Mouse (Mus musculus) testis, adult 2 months (tissue): ENCODE data around the gene Yipf3.

Experiments used
- CTCF ChIP-seq: fragments of 200-500 bp; IDR thresholded peaks from 2 replicates; pipeline ENCODE4 v1.5.1; 2012; ENCODE audit warnings: low read depth, mild to moderate bottlenecking, inconsistent platforms, low read length, moderate library complexity; ENCODE audit not compliant: control insufficient read depth, insufficient read depth, insufficient replicate concordance
- POLR2A ChIP-seq: fragments of 200-500 bp; IDR thresholded peaks from 2 replicates; pipeline ENCODE4 v1.6.1; 2012; ENCODE audit warnings: low read depth, mild to moderate bottlenecking, inconsistent platforms, low read length, moderate library complexity; ENCODE audit not compliant: control insufficient read depth

DNA sequence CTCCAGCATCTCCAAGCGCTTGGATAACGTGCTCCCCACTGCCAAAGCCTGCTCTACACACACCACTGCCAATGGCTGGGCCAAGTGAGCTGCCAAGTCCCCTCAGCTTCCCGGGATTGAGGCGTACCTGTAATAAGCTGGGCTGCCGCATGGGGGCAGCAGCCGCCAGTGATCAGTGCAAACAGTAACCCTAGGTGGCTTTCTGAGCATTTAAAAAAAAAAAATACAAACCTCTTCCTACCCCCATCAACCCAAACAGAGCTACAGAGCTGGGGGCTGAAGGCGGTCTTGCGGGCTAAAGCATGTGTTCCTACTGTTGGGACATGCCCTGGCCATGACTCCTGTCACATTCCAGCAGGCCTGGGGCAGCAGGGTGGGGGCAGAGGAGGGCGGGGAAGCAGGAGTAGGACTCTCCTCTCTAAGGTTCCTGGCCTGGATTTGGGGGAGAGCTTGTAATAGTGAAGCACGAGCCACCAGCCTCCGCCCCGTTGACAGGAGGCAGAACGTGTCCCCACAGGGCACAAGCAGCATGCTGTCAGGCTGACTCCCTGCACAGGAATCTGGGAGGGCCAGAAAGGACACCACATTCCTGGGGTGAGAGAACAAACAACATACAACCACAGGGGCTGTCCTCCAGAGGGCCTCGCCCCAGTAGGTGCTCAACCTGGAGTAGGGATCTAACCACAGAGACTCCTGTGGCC lies 18.2 kb downstream of the Yipf3 start:
- TF ChIP-seq CTCF (peak; percentile 58; the same call in 1 of the 2 replicates), POLR2A (no peak)
